Mouse (Mus musculus) hindbrain, embryonic 10.5 days (tissue): ENCODE data around the gene Gpx4. TPM values are rescaled to one million over a fixed set of nuclear protein-coding genes. Genes with fewer than 3 reads are reported as not detected.
A peak's percentile ranks its signal among the peaks of the same experiment; 100 is the strongest.
"Not testable (repeated sequence)": the region's sequence is repeated elsewhere in the genome, so short reads cannot be mapped to it uniquely, and the experiment has no call there.

Source experiments
- DNase-seq: peaks from one replicate; pipeline ENCODE4 v3.0.0-alpha.2; 2017; ENCODE audit warnings: low spot score
- H3K27ac ChIP-seq: fragments of 300-500 bp; sonication (generic); 2 replicates; pipeline ENCODE4 v1.5.1; 2016; ENCODE audit warnings: mild to moderate bottlenecking, moderate library complexity
- H3K27me3 ChIP-seq: fragments of 300-500 bp; sonication (generic); 2 replicates; pipeline ENCODE4 v1.6.1; 2016; ENCODE audit warnings: mild to moderate bottlenecking; ENCODE audit not compliant: poor library complexity, insufficient read depth, severe bottlenecking
- H3K36me3 ChIP-seq: fragments of 300-500 bp; sonication (generic); 2 replicates; pipeline ENCODE4 v1.6.1; 2016; ENCODE audit warnings: mild to moderate bottlenecking, moderate library complexity
- H3K4me1 ChIP-seq: fragments of 300-500 bp; sonication (generic); replicated peaks from 2 replicates; pipeline ENCODE4 v1.6.1; 2016; ENCODE audit warnings: mild to moderate bottlenecking
- H3K4me3 ChIP-seq: fragments of 300-500 bp; sonication (generic); 2 replicates; pipeline ENCODE4 v1.5.1; 2016; ENCODE audit warnings: mild to moderate bottlenecking, moderate library complexity
- H3K9me3 ChIP-seq: fragments of 300-500 bp; sonication (generic); 2 replicates; pipeline ENCODE4 v1.6.1; 2016; ENCODE audit warnings: mild to moderate bottlenecking, moderate library complexity
- WGBS: fragments of 180-500 bp; shearing (Covaris S2); methylation state at CpG from one replicate; pipeline ENCODE4 v1.1.7; 2016; 5-methylcytosine and 5-hydroxymethylcytosine counted together
- polyA plus RNA-seq: library from polyadenylated mRNA; unstranded; fragments of >200 nt; fragmentation: Nextera tagmentation; extraction: Ambion mirVana; gene quantifications from 2 replicates; pipeline ENCODE4 v1.2.1, GENCODE M21; 2016

The Gpx4 gene
- polyA plus RNA-seq, 1 experiment from 2014 or later: 705 TPM

- not testable (repeated sequence) for H3K4me3 ChIP-seq, H3K27ac ChIP-seq, H3K27me3 ChIP-seq, DNase-seq, H3K9me3 ChIP-seq
- 88% methylated on average over 8 of the region's 8 CpGs for WGBS
- Histone ChIP-seq H3K4me1 (peaks cover 43% of the 10 kb centered on the region), H3K36me3 (peaks cover 21% of the 10 kb centered on the region)
These were observed 5.4 kb upstream of the Gpx4 start for GRCm38 (mm10) chr10:80041409-80042060.

DNA sequence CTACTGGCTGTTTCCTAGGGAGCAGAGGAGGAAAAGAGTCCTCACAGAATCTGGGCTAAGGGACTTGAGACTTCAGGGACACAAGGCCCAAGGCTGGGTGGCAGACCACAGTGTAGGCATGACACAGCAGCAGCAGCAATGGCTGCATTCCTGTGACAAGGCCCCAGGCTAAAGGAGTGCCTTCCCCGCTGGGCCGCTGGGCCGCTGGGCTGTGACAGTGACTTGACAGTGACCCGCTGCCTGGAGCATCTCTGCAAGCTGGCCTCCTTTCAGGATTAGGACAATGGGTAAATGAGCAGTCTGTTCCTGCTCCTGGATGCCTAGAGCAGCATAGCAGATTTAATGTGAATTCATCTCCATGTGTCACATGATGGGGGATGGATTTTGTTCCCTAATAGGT lies 2.9 kb upstream of the Gpx4 start:
- DNase-seq: peak; percentile 59
- 27% methylated on average over 4 of the region's 4 CpGs for WGBS
- H3K36me3 ChIP-seq: no peaks in the 10 kb centered on the region
- peak overlapping the region; percentile 84 for H3K27ac ChIP-seq
- no peaks in the 10 kb centered on the region for H3K9me3 ChIP-seq
- peaks cover 48% of the 10 kb centered on the region for H3K4me1 ChIP-seq
- peak overlapping the region; percentile 18; the same call in 1 of the 2 replicates for H3K4me3 ChIP-seq
- peaks cover 12% of the 10 kb centered on the region; the same call in 1 of the 2 replicates for H3K27me3 ChIP-seq

DNA sequence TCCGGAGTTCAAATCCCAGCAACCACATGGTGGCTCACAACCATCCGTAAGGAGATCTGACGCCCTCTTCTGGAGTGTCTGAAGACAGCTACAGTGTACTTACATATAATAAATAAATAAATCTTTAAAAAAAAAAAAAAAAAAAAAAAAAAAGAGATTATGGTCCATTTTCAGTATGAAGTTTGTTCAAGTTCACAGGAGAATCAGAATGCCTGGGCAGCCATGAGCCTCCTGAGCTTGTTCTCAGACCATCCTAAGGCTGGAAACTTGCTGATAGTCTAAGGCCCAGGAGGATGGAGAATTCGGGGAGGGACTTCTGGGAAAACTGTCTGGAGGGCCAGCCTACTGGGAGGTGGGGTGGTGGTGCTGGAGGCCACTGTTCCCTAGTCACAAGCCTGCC lies 1.6 kb upstream of the Gpx4 start:
- WGBS: 80% methylated on average over 4 of the region's 4 CpGs
- H3K4me3 ChIP-seq, H3K27ac ChIP-seq: not testable (repeated sequence)

GRCm38 (mm10) chr10:80045766-80046165 lies 1.2 kb upstream of the Gpx4 start:
- Histone ChIP-seq H3K4me3 (no peak overlapping the region), H3K36me3 (no peaks in the 10 kb centered on the region), H3K4me1 (peaks cover 56% of the 10 kb centered on the region), H3K27ac (no peak overlapping the region), H3K27me3 (peaks cover 20% of the 10 kb centered on the region; the same call in 1 of the 2 replicates), H3K9me3 (no peaks in the 10 kb centered on the region)
- 75% methylated on average over 5 of the region's 5 CpGs for WGBS
- no peak for DNase-seq

More for the DNA sequence above, 1.6 kb upstream of the Gpx4 start:
- Histone ChIP-seq H3K4me1 (peaks cover 52% of the 10 kb centered on the region), H3K27me3 (peaks cover 19% of the 10 kb centered on the region; the same call in 1 of the 2 replicates)
- not testable (repeated sequence) for H3K36me3 ChIP-seq, DNase-seq, H3K9me3 ChIP-seq

DNA sequence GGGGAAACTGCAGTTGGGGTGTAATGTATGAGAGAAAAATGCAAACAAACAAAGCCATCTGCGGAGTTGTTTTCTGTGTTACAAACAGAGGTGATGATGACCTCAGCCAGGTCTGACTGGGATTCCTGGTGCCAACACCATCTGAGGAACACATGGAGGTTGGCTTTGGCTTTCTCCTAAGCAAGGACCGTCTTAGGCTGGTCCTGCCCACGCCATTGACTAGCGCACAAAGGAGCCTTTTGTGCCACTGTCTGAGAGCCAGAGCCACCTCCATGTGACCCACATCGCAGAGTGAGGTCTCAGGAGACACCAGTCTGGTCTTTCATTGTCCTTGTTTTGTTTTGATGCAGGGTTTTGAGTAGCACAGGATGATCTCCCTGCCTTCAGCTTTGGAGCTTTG lies 1.4 kb downstream of the Gpx4 start:
- Histone ChIP-seq H3K36me3 (no peaks in the 10 kb centered on the region), H3K27me3 (peaks cover 24% of the 10 kb centered on the region; the same call in 1 of the 2 replicates), H3K4me1 (peaks cover 82% of the 10 kb centered on the region), H3K27ac (peak overlapping the region; percentile 86), H3K9me3 (no peaks in the 10 kb centered on the region), H3K4me3 (peak overlapping the region; percentile 20; the same call in 1 of the 2 replicates)
- WGBS: 13% methylated on average over 5 of the region's 5 CpGs
- DNase-seq: peak; percentile 58

- 62% methylated on average over 3 of the region's 3 CpGs for WGBS
- H3K4me3 ChIP-seq: no peak overlapping the region; the same call in 1 of the 2 replicates
- no peaks in the 10 kb centered on the region for H3K9me3 ChIP-seq
- H3K27ac ChIP-seq: peak overlapping the region; percentile 86
- peaks cover 82% of the 10 kb centered on the region for H3K4me1 ChIP-seq
- DNase-seq: no peak
- H3K36me3 ChIP-seq: no peaks in the 10 kb centered on the region
- H3K27me3 ChIP-seq: peaks cover 24% of the 10 kb centered on the region; the same call in 1 of the 2 replicates
These were observed 1.9 kb downstream of the Gpx4 start for GRCm38 (mm10) chr10:80048834-80049233.

DNA sequence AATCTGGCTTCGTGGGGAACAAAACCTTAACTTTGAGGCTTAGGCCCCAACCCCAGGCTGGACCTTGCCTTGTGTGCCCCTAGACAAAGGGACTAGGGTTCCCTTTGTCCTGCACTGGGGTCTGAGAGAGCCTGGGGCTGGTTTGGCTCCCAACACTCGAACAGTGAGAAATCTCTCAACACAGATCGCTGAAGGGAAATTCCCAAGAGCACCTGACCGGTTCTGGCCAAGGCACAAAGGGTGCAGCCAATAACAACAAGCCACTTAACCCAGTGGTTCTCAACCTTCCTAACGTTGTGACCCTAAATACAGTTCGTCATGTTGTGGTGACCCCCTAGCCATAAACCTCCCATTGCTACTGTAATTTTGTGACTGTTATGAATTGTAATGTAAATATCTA lies 3.3 kb downstream of the Gpx4 start:
- peaks cover 24% of the 10 kb centered on the region; the same call in 1 of the 2 replicates for H3K27me3 ChIP-seq
- no peaks in the 10 kb centered on the region for H3K9me3 ChIP-seq
- DNase-seq: no peak
- 0 out of 2 replicates have a peak overlapping the region, but pooled peaks have one; percentile 7 for H3K4me3 ChIP-seq
- peaks cover 1% of the 10 kb centered on the region; the same call in 1 of the 2 replicates for H3K36me3 ChIP-seq
- peak overlapping the region; percentile 86 for H3K27ac ChIP-seq
- WGBS: 19% methylated on average over 6 of the region's 6 CpGs
- H3K4me1 ChIP-seq: peaks cover 85% of the 10 kb centered on the region

DNA sequence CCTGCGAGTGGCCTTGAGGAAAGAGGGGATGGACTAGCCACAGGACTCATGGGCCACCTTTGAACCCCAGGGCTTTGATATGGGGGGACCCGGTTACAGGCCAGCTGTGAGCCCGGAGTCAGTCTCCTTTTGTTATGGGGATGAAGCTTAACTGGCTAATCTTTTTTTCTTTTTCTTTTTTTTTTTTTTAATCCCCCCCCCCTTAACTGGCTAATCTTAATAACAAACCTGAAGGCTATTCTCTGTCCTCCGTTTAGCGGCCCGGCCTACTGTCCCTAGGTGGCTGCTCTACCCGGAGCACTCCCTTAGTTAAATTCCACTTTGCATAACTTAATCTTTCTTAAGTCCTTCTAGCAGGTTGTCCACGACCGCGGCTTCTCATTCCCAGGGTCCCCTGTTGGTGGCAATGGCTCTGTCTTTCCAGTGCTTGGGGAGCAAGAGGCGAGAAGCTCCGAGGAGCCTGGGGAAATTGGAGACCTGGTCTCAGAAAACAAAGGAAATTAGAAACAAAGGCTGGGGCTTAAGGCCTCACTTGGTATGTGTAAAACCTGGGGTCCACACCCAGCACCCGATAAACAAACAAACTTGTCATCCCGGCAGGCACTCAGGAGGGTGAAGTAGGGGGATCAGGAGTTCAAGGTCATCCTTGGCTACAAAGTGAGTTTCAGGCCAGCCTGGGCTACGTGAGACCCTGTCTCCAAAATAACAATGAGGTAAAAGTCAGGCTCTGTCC lies 4.1 kb downstream of the Gpx4 start:
- peaks cover 9% of the 10 kb centered on the region for H3K36me3 ChIP-seq
- WGBS: 11% methylated on average over 15 of the region's 15 CpGs
- H3K9me3 ChIP-seq: no peaks in the 10 kb centered on the region
- H3K27ac ChIP-seq: peak overlapping the region; percentile 86
- H3K4me3 ChIP-seq: no peak overlapping the region; the same call in 1 of the 2 replicates
- peaks cover 87% of the 10 kb centered on the region for H3K4me1 ChIP-seq
- DNase-seq: no peak
- peaks cover 24% of the 10 kb centered on the region; the same call in 1 of the 2 replicates for H3K27me3 ChIP-seq

- Histone ChIP-seq H3K27me3 (peaks cover 19% of the 10 kb centered on the region; the same call in 1 of the 2 replicates), H3K9me3 (no peaks in the 10 kb centered on the region), H3K27ac (peak overlapping the region; percentile 68), H3K4me1 (peaks cover 86% of the 10 kb centered on the region), H3K36me3 (peaks cover 17% of the 10 kb centered on the region), H3K4me3 (peak overlapping the region; percentile 16; the same call in 1 of the 2 replicates)
- DNase-seq: no peak
- 25% methylated on average over 14 of the region's 14 CpGs for WGBS
These were observed 4.8 kb downstream of the Gpx4 start for GRCm38 (mm10) chr10:80051618-80052373.

GRCm38 (mm10) chr10:80052374-80052764 lies 5.4 kb downstream of the Gpx4 start:
- H3K4me1 ChIP-seq: peaks cover 84% of the 10 kb centered on the region
- no peaks in the 10 kb centered on the region for H3K9me3 ChIP-seq
- peak overlapping the region; percentile 98 for H3K27ac ChIP-seq
- H3K4me3 ChIP-seq: 0 out of 2 replicates have a peak overlapping the region, but pooled peaks have one; percentile 96
- 81% methylated on average over 5 of the region's 5 CpGs for WGBS
- peaks cover 14% of the 10 kb centered on the region; the same call in 1 of the 2 replicates for H3K27me3 ChIP-seq
- no peak for DNase-seq
- peaks cover 22% of the 10 kb centered on the region for H3K36me3 ChIP-seq

DNA sequence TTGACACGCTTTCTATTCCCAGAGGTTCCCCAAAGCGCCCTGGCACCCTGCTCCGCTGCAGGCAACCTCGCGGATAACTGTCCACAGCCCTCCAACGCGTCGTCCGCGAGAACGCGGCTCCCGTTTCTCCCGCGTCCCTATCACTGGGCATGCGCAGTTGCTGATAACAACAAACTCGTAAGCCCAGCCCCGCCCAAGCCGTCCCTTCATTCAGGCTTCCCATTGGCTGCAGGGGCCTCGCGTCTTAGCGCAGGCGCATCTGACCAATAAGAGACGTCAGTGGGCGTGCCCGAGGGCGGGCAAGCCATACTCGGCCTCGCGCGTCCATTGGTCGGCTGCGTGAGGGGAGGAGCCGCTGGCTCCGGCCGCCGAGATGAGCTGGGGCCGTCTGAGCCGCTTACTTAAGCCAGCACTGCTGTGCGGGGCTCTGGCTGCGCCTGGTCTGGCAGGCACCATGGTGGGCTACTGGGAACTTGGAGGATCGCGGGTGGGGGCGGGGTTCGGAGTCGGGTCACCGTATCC lies 6.4 kb downstream of the Gpx4 start:
- Histone ChIP-seq H3K36me3 (peaks cover 32% of the 10 kb centered on the region), H3K27ac (peak overlapping the region; percentile 98), H3K4me1 (peaks cover 82% of the 10 kb centered on the region), H3K9me3 (no peaks in the 10 kb centered on the region), H3K4me3 (peak overlapping the region; percentile 96), H3K27me3 (peaks cover 12% of the 10 kb centered on the region; the same call in 1 of the 2 replicates)
- peak; percentile 100 for DNase-seq
- WGBS: under 1% methylated on average over 47 of the region's 47 CpGs
